Mouse (Mus musculus) hindbrain, embryonic 14.5 days (tissue): ENCODE measurements around the gene Gnao1. TPM values are rescaled to one million over a fixed set of nuclear protein-coding genes. Genes with fewer than 3 reads are reported as not detected.
A peak's percentile ranks its signal among the peaks of the same experiment; 100 is the strongest.

Experiments used
- ATAC-seq: fragments of 200-750 bp; cut with Nextera tagmentation; 2 replicates; pipeline ENCODE4 v1.8.0; 2017; ENCODE audit warnings: moderate number of reproducible peaks, mild to moderate bottlenecking, moderate TSS enrichment, moderate library complexity; ENCODE audit not compliant: low FRiP score
- DNase-seq: peaks from one replicate; pipeline ENCODE4 v3.0.0-alpha.2; 2015; ENCODE audit warnings: low spot score
- H3K27ac ChIP-seq: fragments of 300-500 bp; sonication (generic); 2 replicates; pipeline ENCODE4 v1.5.1; 2014; ENCODE audit warnings: mild to moderate bottlenecking, moderate library complexity
- H3K27me3 ChIP-seq: fragments of 300-500 bp; sonication (generic); 2 replicates; pipeline ENCODE4 v1.6.1; 2014; ENCODE audit warnings: mild to moderate bottlenecking, low read length, mixed read lengths; ENCODE audit not compliant: control insufficient read depth, insufficient read depth
- H3K36me3 ChIP-seq: fragments of 300-500 bp; sonication (generic); replicated peaks from 2 replicates; pipeline ENCODE4 v1.6.1; 2014; ENCODE audit not compliant: control insufficient read depth, insufficient read depth
- H3K4me1 ChIP-seq: fragments of 300-500 bp; sonication (generic); replicated peaks from 2 replicates; pipeline ENCODE4 v1.6.1; 2014; ENCODE audit warnings: antibody characterized with exemption, low read length, mixed read lengths; ENCODE audit not compliant: control insufficient read depth, insufficient read depth
- H3K4me2 ChIP-seq: fragments of 300-500 bp; sonication (generic); replicated peaks from 2 replicates; pipeline ENCODE4 v1.6.1; 2014; ENCODE audit warnings: mild to moderate bottlenecking, moderate library complexity
- H3K4me3 ChIP-seq: fragments of 300-500 bp; sonication (generic); replicated peaks from 2 replicates; pipeline ENCODE4 v1.5.1; 2014; ENCODE audit warnings: mild to moderate bottlenecking, low read length
- H3K9ac ChIP-seq: fragments of 300-500 bp; sonication (generic); 2 replicates; pipeline ENCODE4 v1.6.1; 2014
- H3K9me3 ChIP-seq: fragments of 300-500 bp; sonication (generic); 2 replicates; pipeline ENCODE4 v1.6.1; 2016; ENCODE audit warnings: low read length; ENCODE audit not compliant: control insufficient read depth
- WGBS: fragments of 180-500 bp; shearing (Covaris S2); extraction: QIAGEN DNeasy Blood & Tissue Kit; methylation state at CpG from one replicate; pipeline ENCODE4 v1.1.7; 2014; 5-methylcytosine and 5-hydroxymethylcytosine counted together
- polyA plus RNA-seq: library from polyadenylated mRNA; unstranded; fragments of >200 nt; fragmentation: Nextera tagmentation; extraction: Ambion mirVana; gene quantifications from 2 replicates; pipeline ENCODE4 v1.2.1, GENCODE M21; 2014

The Gnao1 gene
- polyA plus RNA-seq, 1 experiment from 2014 or later, result 200 TPM

DNA sequence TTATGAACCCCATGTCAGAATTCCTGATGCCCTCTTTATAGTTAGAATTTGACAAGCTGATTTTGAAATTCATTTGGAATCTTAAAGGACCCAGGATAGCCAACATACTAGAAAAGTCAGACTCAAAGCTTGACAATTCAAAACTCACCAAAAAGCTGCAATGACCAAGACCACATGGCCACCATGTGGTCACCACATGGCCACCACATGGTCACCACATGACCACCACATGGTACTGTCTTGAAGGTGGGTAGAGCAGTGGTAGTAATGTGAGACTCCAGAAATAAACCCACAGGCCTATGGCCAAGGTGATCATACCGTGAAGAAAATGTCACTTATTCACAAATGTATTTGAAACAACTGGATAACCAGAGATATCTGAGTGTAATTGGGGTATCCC, 48.5 kb downstream of the Gnao1 start:
- Histone ChIP-seq H3K27me3 (no peaks in the 10 kb centered on the region), H3K27ac (no peak overlapping the region), H3K36me3 (0 out of 2 replicates have a peak, but pooled peaks cover 4% of the 10 kb centered on the region), H3K9ac (no peak overlapping the region), H3K9me3 (no peaks in the 10 kb centered on the region), H3K4me3 (no peak overlapping the region), H3K4me2 (no peak overlapping the region), H3K4me1 (peaks cover 13% of the 10 kb centered on the region)
- 92% methylated on average over 1 of the region's 1 CpGs for WGBS
- DNase-seq, result no peak
- ATAC-seq, result no peak

DNA sequence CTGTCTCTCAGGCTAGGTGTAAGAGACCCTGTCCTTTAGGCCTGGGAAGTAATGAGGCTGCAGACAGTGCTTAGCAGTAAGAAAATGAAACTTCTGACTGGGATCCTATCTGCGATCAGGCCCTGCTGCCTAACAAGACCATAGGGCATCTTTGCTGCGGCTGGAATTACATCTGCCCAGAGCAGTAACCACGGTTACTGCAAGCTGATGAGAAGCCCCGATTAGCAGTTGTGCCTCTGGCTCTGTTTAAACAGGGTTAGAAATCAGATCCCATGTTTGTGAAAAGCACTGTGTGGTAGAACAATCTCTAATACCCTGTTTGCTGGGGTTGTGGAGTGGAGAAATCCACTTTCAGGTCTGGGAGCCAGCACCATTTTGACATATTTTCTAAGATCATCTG, 50.3 kb downstream of the Gnao1 start:
- Histone ChIP-seq H3K4me1 (peaks cover 13% of the 10 kb centered on the region), H3K9ac (no peak overlapping the region), H3K36me3 (0 out of 2 replicates have a peak, but pooled peaks cover 4% of the 10 kb centered on the region), H3K9me3 (no peaks in the 10 kb centered on the region), H3K27me3 (no peaks in the 10 kb centered on the region), H3K27ac (peak overlapping the region; percentile 12; the same call in 1 of the 2 replicates), H3K4me2 (no peak overlapping the region), H3K4me3 (no peak overlapping the region)
- DNase-seq (no peak), ATAC-seq (no peak)
- WGBS, result 28% methylated on average over 4 of the region's 4 CpGs

DNA sequence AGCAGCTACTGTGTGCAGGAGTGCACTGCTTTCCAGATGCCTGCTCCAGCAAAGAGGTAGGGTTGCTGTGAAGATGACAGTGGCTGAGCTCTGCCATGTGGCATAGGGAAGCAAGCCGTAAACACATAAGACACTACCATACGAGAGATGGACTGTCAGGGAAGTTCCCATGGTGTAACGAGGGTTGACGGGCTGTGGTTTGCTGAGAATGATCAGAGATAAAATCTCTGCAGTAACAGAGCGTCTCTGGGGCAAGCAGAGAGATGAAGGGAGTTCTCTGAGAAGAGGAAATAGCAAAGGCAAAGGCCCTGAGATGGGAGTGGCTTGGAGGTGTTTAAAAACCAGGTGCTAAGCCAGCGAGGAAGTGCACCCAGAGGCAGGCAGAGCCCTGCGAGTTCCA, 54.3 kb downstream of the Gnao1 start:
- H3K4me3 ChIP-seq, result no peak overlapping the region
- no peak overlapping the region for H3K9ac ChIP-seq
- H3K27me3 ChIP-seq, result no peaks in the 10 kb centered on the region
- no peak overlapping the region for H3K4me2 ChIP-seq
- no peak overlapping the region for H3K27ac ChIP-seq
- peaks cover 13% of the 10 kb centered on the region for H3K4me1 ChIP-seq
- no peak for DNase-seq
- ATAC-seq, result no peak
- peaks cover 8% of the 10 kb centered on the region; the same call in 1 of the 2 replicates for H3K36me3 ChIP-seq
- WGBS, result 77% methylated on average over 7 of the region's 7 CpGs
- no peaks in the 10 kb centered on the region for H3K9me3 ChIP-seq

DNA sequence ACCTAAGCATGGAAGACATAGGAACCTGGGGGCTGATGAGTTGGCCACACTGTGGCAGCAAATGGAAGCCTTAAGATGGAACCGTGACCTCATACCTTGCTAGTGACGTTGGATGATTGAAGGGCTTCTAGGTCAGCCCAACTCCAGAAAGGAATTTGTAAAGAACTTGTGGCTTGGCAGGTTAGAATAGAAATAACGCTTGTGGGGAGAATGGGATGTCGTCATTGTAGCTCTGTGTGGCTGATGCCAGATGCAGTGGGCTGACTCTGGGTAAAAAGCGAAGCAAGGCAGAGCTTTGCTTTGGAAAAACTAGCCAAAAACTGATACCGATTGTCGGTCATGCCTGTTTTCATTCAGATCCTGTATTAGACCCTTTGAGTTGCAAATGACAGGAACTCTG, 56.5 kb downstream of the Gnao1 start:
- ATAC-seq (no peak), DNase-seq (no peak)
- Histone ChIP-seq H3K4me1 (peaks cover 4% of the 10 kb centered on the region), H3K4me3 (no peak overlapping the region), H3K4me2 (no peak overlapping the region), H3K27me3 (no peaks in the 10 kb centered on the region), H3K36me3 (peaks cover 9% of the 10 kb centered on the region; the same call in 1 of the 2 replicates), H3K27ac (no peak overlapping the region), H3K9ac (no peak overlapping the region), H3K9me3 (no peaks in the 10 kb centered on the region)
- WGBS, result 86% methylated on average over 7 of the region's 7 CpGs

DNA sequence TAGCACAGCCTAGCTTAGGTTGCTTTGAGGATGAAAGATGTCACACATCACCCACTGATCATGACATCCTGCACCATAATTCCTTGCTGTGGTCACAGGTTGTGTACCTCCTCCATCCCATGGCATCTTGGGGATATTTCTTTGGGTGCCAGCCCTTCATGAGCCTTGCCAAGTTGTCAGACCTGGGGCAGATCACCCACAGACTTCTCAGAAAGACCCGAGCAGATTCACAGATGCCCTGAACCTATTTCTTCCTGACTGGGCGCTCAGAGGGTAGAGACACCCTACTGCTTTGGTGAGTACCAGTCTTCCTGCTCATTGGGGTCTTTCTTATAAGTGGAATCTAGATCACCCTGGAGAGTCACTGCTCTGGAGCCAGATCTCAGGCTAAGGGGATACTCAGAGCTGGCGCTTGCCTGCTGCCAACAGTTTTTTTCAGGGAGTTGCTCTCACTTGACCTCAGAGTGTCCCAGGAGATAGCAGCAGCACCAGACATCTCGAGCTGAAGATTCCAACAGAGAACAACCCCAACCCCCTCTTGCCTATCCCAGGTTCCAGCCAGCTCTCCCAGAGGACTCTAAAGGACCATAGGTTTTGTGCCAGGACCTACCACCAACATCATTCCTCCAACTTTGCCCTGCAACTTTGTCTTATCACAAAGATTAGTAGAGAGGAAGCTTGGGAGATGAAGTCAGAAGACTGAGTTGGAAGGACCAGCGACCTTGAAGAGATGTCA, 58.9 kb downstream of the Gnao1 start:
- Histone ChIP-seq H3K36me3 (peaks cover 4% of the 10 kb centered on the region; the same call in 1 of the 2 replicates), H3K4me1 (no peaks in the 10 kb centered on the region), H3K4me3 (no peak overlapping the region), H3K27ac (no peak overlapping the region), H3K27me3 (no peaks in the 10 kb centered on the region), H3K4me2 (no peak overlapping the region), H3K9ac (no peak overlapping the region), H3K9me3 (no peaks in the 10 kb centered on the region)
- DNase-seq (no peak), ATAC-seq (no peak)
- 89% methylated on average over 5 of the region's 5 CpGs for WGBS

DNA sequence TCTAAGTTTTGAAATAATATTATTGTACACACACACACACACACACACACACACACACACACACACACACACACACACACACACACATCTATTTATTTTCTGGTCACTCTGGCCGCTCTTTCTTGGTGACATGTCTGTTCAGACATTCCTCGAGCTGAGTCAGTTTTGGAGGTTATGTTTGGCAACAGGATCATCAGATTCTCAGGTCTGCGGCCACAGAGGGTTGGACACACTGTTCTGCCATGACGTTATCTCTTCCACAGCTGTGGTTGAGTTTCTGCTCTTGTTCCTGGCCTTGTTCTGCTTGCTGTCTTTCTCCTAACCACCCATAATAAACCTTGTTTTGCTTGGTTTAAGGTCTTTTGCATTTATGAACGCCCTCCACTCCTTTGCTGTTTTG, 61.5 kb downstream of the Gnao1 start:
- ATAC-seq (no peak), DNase-seq (no peak)
- Histone ChIP-seq H3K4me1 (no peaks in the 10 kb centered on the region), H3K27me3 (no peaks in the 10 kb centered on the region), H3K9me3 (no peaks in the 10 kb centered on the region), H3K27ac (no peak overlapping the region), H3K4me2 (no peak overlapping the region), H3K36me3 (peaks cover 4% of the 10 kb centered on the region; the same call in 1 of the 2 replicates), H3K4me3 (no peak overlapping the region), H3K9ac (no peak overlapping the region)
- WGBS, result 90% methylated on average over 5 of the region's 5 CpGs

DNA sequence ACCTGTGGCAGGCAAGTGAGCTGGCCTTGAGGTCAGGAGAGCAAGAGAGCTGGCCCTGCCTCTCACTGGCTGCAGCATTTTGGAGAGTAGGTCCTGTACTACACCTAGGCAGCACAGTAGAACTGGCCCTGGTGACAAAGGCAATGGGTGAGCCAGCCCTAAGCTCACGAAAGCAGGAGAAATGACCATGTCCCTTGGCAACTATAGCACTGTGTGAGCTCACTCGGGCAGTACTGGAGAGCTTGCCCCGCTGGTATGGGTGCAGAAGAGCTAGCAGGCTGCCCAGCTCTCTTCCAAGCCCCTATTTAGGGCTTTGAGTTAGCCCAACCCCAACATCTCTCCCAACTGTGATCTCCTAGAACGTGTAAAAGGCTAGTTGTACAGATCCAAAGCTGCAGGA, 68.6 kb downstream of the Gnao1 start:
- no peak overlapping the region for H3K9ac ChIP-seq

DNA sequence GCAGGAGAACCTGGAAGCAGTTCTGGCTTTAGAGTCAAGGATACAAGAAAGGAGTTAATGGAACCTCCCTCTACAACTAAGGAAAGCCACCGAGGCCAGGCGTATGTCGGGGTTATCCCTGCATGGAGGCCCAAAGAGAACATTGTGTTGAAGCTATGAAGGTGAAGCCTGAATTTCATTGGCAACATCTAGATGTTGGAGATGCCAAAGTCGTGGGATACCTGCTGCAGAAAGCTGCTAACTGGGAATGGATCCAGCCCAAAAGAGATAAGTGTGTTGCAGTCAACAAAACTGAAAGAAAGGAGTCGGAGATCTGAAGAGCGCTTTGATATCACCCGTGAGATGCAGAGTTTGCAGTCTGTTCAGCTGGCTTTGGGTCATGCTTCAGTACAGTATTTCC, 70.2 kb downstream of the Gnao1 start:
- Histone ChIP-seq H3K27ac (no peak overlapping the region), H3K27me3 (no peaks in the 10 kb centered on the region), H3K4me1 (peaks cover 5% of the 10 kb centered on the region; the same call in 1 of the 2 replicates), H3K9ac (no peak overlapping the region), H3K4me2 (no peak overlapping the region), H3K4me3 (no peak overlapping the region), H3K36me3 (no peaks in the 10 kb centered on the region), H3K9me3 (no peaks in the 10 kb centered on the region)
- no peak for ATAC-seq
- 94% methylated on average over 7 of the region's 7 CpGs for WGBS
- DNase-seq, result no peak

More for the DNA sequence above, 68.6 kb downstream of the Gnao1 start:
- Histone ChIP-seq H3K36me3 (no peaks in the 10 kb centered on the region), H3K27me3 (no peaks in the 10 kb centered on the region), H3K4me1 (0 out of 2 replicates have a peak, but pooled peaks cover 5% of the 10 kb centered on the region), H3K9me3 (no peaks in the 10 kb centered on the region), H3K4me3 (no peak overlapping the region), H3K4me2 (no peak overlapping the region), H3K27ac (no peak overlapping the region)
- ATAC-seq (no peak), DNase-seq (no peak)
- WGBS, result 91% methylated on average over 4 of the region's 4 CpGs

DNA sequence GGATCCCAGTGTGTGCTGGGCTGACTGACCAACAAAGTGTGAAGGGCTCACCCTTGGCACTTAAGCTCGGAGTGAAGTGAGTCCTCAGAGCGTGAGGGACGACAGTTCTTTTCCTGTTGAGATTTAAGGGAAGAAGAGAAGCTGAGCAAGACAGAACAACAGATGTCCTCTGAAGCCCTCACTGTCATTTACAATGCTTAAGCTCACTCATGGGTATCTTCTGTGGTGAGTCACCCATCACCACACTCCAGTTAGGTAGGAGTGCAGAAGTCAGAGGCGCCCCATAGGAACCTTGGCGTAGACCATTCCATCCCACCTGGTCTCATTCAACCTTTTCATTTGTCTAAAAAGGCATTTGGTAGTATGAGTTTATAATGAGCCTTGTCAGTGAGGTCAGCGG, 71.6 kb downstream of the Gnao1 start:
- no peak overlapping the region for H3K27ac ChIP-seq
- no peak for DNase-seq
- H3K4me2 ChIP-seq, result no peak overlapping the region
- H3K9me3 ChIP-seq, result no peaks in the 10 kb centered on the region
- H3K4me3 ChIP-seq, result no peak overlapping the region
- H3K36me3 ChIP-seq, result no peaks in the 10 kb centered on the region
- H3K27me3 ChIP-seq, result no peaks in the 10 kb centered on the region
- peaks cover 5% of the 10 kb centered on the region; the same call in 1 of the 2 replicates for H3K4me1 ChIP-seq
- no peak for ATAC-seq
- H3K9ac ChIP-seq, result no peak overlapping the region
- 93% methylated on average over 6 of the region's 6 CpGs for WGBS
